Mouse (Mus musculus) C2C12 (cell line): Measurements from ENCODE around the gene Camkk2.

ENCODE experiments used
- CTCF ChIP-seq: IDR thresholded peaks from one replicate; pipeline ENCODE4 v1.5.1; 2011; ENCODE audit not compliant: control insufficient read depth, insufficient read depth, insufficient read length
- MYOD1 ChIP-seq: IDR thresholded peaks from one replicate; pipeline ENCODE4 v1.6.1; 2011; ENCODE audit warnings: low read depth; ENCODE audit not compliant: control insufficient read depth, insufficient read length
- MYOG ChIP-seq: IDR thresholded peaks from one replicate; pipeline ENCODE4 v1.6.1; 2011; ENCODE audit not compliant: control insufficient read depth, insufficient read length; ENCODE audit errors: extremely low read depth

GRCm38 (mm10) chr5:122747950-122748349 is 31.3 kb downstream of the Camkk2 start:
- TF ChIP-seq CTCF (no peak), MYOG (no peak), MYOD1 (no peak)
